Mouse (Mus musculus) heart, embryonic 16.5 days (tissue): Measurements from ENCODE around the gene Mfn2. TPM values are rescaled to one million over a fixed set of nuclear protein-coding genes. Genes with fewer than 3 reads are reported as not detected.

Source experiments
- ATAC-seq: fragments of 200-750 bp; cut with Nextera tagmentation; replicated peaks from 2 replicates; pipeline ENCODE4 v1.8.0; 2017; ENCODE audit warnings: moderate number of reproducible peaks; ENCODE audit not compliant: insufficient read depth, low FRiP score; ENCODE audit errors: extremely low read depth
- H3K27ac ChIP-seq: fragments of 300-500 bp; sonication (generic); 2 replicates; pipeline ENCODE4 v1.5.1; 2014; ENCODE audit warnings: mild to moderate bottlenecking, low read length, control low read depth, moderate library complexity
- H3K27me3 ChIP-seq: fragments of 300-500 bp; sonication (generic); 2 replicates; pipeline ENCODE4 v1.6.1; 2014; ENCODE audit warnings: low read length, mixed read lengths; ENCODE audit not compliant: control insufficient read depth, insufficient read depth
- H3K36me3 ChIP-seq: fragments of 300-500 bp; sonication (generic); 2 replicates; pipeline ENCODE4 v1.6.1; 2014; ENCODE audit not compliant: control insufficient read depth, insufficient read depth
- H3K4me1 ChIP-seq: fragments of 300-500 bp; sonication (generic); 2 replicates; pipeline ENCODE4 v1.6.1; 2014; ENCODE audit warnings: low read length, mixed read lengths; ENCODE audit not compliant: control insufficient read depth, insufficient read depth
- H3K4me2 ChIP-seq: fragments of 300-500 bp; sonication (generic); 2 replicates; pipeline ENCODE4 v1.6.1; 2014; ENCODE audit warnings: low read depth, mild to moderate bottlenecking, control low read depth, low read length
- H3K4me3 ChIP-seq: fragments of 300-500 bp; sonication (generic); 2 replicates; pipeline ENCODE4 v1.5.1; 2014; ENCODE audit warnings: mild to moderate bottlenecking, control low read depth, low read length
- H3K9ac ChIP-seq: fragments of 300-500 bp; sonication (generic); 2 replicates; pipeline ENCODE4 v1.6.1; 2014; ENCODE audit warnings: low read length, control low read depth
- H3K9me3 ChIP-seq: fragments of 300-500 bp; sonication (generic); replicated peaks from 2 replicates; pipeline ENCODE4 v1.6.1; 2016; ENCODE audit warnings: low read length; ENCODE audit not compliant: control insufficient read depth
- WGBS: fragments of 180-500 bp; shearing (Covaris S2); extraction: QIAGEN DNeasy Blood & Tissue Kit; methylation state at CpG from one replicate; pipeline ENCODE4 v1.1.7; 2014; 5-methylcytosine and 5-hydroxymethylcytosine counted together
- polyA plus RNA-seq: library from polyadenylated mRNA; unstranded; fragments of >200 nt; fragmentation: Nextera tagmentation; extraction: Ambion mirVana; gene quantifications from 2 replicates; pipeline ENCODE4 v1.2.1, GENCODE M21; 2015

Gene Mfn2
- polyA plus RNA-seq, 1 experiment from 2014 or later, result 164 TPM

GRCm38 (mm10) chr4:147883041-147883440 lies 21.5 kb downstream of the Mfn2 start:
- Histone ChIP-seq H3K9me3 (no peaks in the 10 kb centered on the region), H3K4me1 (no peaks in the 10 kb centered on the region), H3K27me3 (no peaks in the 10 kb centered on the region), H3K4me3 (no peak overlapping the region), H3K27ac (no peak overlapping the region), H3K9ac (no peak overlapping the region), H3K4me2 (no peak overlapping the region), H3K36me3 (peaks cover 94% of the 10 kb centered on the region)
- ATAC-seq, result no peak; the same call in 1 of the 2 replicates
- WGBS, result 61% methylated on average over 6 of the region's 6 CpGs

- Histone ChIP-seq H3K9ac (no peak overlapping the region), H3K4me3 (no peak overlapping the region), H3K4me2 (no peak overlapping the region), H3K4me1 (no peaks in the 10 kb centered on the region), H3K27me3 (no peaks in the 10 kb centered on the region), H3K27ac (no peak overlapping the region), H3K9me3 (no peaks in the 10 kb centered on the region), H3K36me3 (peaks cover 89% of the 10 kb centered on the region)
- ATAC-seq, result no peak
- WGBS, result 92% methylated on average over 7 of the region's 7 CpGs
Measured at GRCm38 (mm10) chr4:147881792-147882191, 22.7 kb downstream of the Mfn2 start.

- ATAC-seq, result no peak
- Histone ChIP-seq H3K9ac (no peak overlapping the region), H3K9me3 (no peaks in the 10 kb centered on the region), H3K27ac (no peak overlapping the region), H3K36me3 (peaks cover 81% of the 10 kb centered on the region), H3K4me3 (no peak overlapping the region), H3K27me3 (no peaks in the 10 kb centered on the region), H3K4me2 (no peak overlapping the region), H3K4me1 (no peaks in the 10 kb centered on the region)
- WGBS, result 40% methylated on average over 5 of the region's 5 CpGs
Measured at GRCm38 (mm10) chr4:147879865-147880264, 24.6 kb downstream of the Mfn2 start.

- ATAC-seq, result no peak
- Histone ChIP-seq H3K27ac (no peak overlapping the region), H3K4me2 (no peak overlapping the region), H3K9ac (no peak overlapping the region), H3K4me1 (no peaks in the 10 kb centered on the region), H3K4me3 (no peak overlapping the region), H3K27me3 (no peaks in the 10 kb centered on the region), H3K9me3 (no peaks in the 10 kb centered on the region), H3K36me3 (peaks cover 82% of the 10 kb centered on the region)
- 70% methylated on average over 2 of the region's 2 CpGs for WGBS
Measured at GRCm38 (mm10) chr4:147879456-147879855, 25.0 kb downstream of the Mfn2 start.

- Histone ChIP-seq H3K4me1 (no peaks in the 10 kb centered on the region), H3K4me3 (no peak overlapping the region), H3K27me3 (no peaks in the 10 kb centered on the region), H3K36me3 (peaks cover 82% of the 10 kb centered on the region), H3K4me2 (no peak overlapping the region), H3K27ac (no peak overlapping the region), H3K9ac (no peak overlapping the region), H3K9me3 (no peaks in the 10 kb centered on the region)
- ATAC-seq, result no peak
- 94% methylated on average over 9 of the region's 9 CpGs for WGBS
Measured at GRCm38 (mm10) chr4:147878537-147878936, 26.0 kb downstream of the Mfn2 start.

- no peak overlapping the region for H3K9ac ChIP-seq
- peaks cover 76% of the 10 kb centered on the region for H3K36me3 ChIP-seq
- peaks cover 7% of the 10 kb centered on the region for H3K4me1 ChIP-seq
- WGBS, result 74% methylated on average over 4 of the region's 4 CpGs
- no peak overlapping the region for H3K4me2 ChIP-seq
- no peak overlapping the region for H3K4me3 ChIP-seq
- H3K27ac ChIP-seq, result no peak overlapping the region
- H3K27me3 ChIP-seq, result no peaks in the 10 kb centered on the region
- no peaks in the 10 kb centered on the region for H3K9me3 ChIP-seq
- no peak for ATAC-seq
Measured at GRCm38 (mm10) chr4:147875852-147876575, 28.5 kb downstream of the Mfn2 start.

- peak overlapping the region; percentile 86 for H3K27ac ChIP-seq
- no peaks in the 10 kb centered on the region for H3K27me3 ChIP-seq
- peak overlapping the region; percentile 85 for H3K4me2 ChIP-seq
- H3K36me3 ChIP-seq, result peaks cover 30% of the 10 kb centered on the region
- no peaks in the 10 kb centered on the region for H3K9me3 ChIP-seq
- H3K9ac ChIP-seq, result peak overlapping the region; percentile 77
- WGBS, result 3% methylated on average over 5 of the region's 5 CpGs
- H3K4me1 ChIP-seq, result peaks cover 29% of the 10 kb centered on the region
- ATAC-seq, result no peak
- H3K4me3 ChIP-seq, result peak overlapping the region; percentile 93
Measured at GRCm38 (mm10) chr4:147869238-147869637, 35.3 kb downstream of the Mfn2 start.

- Histone ChIP-seq H3K27ac (peak within 1 kb of the TSS; percentile 87), H3K4me2 (peak within 1 kb of the TSS; percentile 85), H3K4me1 (peaks cover 29% of the 10 kb centered on the region), H3K27me3 (no peaks in the 10 kb centered on the region), H3K4me3 (peak within 1 kb of the TSS; percentile 93), H3K9me3 (no peaks in the 10 kb centered on the region), H3K36me3 (peaks cover 25% of the 10 kb centered on the region), H3K9ac (peak within 1 kb of the TSS; percentile 89)
- peak; percentile 98 for ATAC-seq
- WGBS, result under 1% methylated on average over 30 of the region's 30 CpGs
Measured at GRCm38 (mm10) chr4:147868450-147869031, 36.0 kb downstream of the Mfn2 start, which contains the start of the genes Miip and Fv1. Miip (minus strand) TSS chr4:147868816. Fv1 (plus strand) TSS chr4:147868979.
